Mouse (Mus musculus) cerebellum, adult 11-12 months (tissue): ENCODE data around the gene Axin2.
A peak's percentile ranks its signal among the peaks of the same experiment; 100 is the strongest.

ENCODE experiments used
- DNase-seq: peaks from one replicate; pipeline ENCODE4 v3.0.0; 2022

Axin2 gene

GRCm38 (mm10) chr11:108930612-108931011 is 10.5 kb downstream of the Axin2 start:
- DNase-seq = no peak

- no peak for DNase-seq
Measured at GRCm38 (mm10) chr11:108933835-108934234, 13.7 kb downstream of the Axin2 start.

GRCm38 (mm10) chr11:108935128-108935868 is 15.1 kb downstream of the Axin2 start:
- no peak for DNase-seq

- DNase-seq = no peak
Measured at GRCm38 (mm10) chr11:108936016-108936792, 16.1 kb downstream of the Axin2 start.

- DNase-seq = no peak
Measured at GRCm38 (mm10) chr11:108940655-108941412, 20.7 kb downstream of the Axin2 start.

GRCm38 (mm10) chr11:108941836-108942235 is 21.7 kb downstream of the Axin2 start:
- DNase-seq = peak; percentile 58

GRCm38 (mm10) chr11:108943741-108944140 is 23.6 kb downstream of the Axin2 start:
- DNase-seq = no peak

- DNase-seq = no peak
Measured at GRCm38 (mm10) chr11:108945666-108946065, 25.5 kb downstream of the Axin2 start.

- no peak for DNase-seq
Measured at GRCm38 (mm10) chr11:108947425-108948184, 27.5 kb downstream of the Axin2 start.

GRCm38 (mm10) chr11:108948501-108948900 is 28.4 kb downstream of the Axin2 start:
- DNase-seq = no peak

GRCm38 (mm10) chr11:108948931-108949330 is 28.8 kb downstream of the Axin2 start:
- DNase-seq = no peak

- no peak for DNase-seq
Measured at GRCm38 (mm10) chr11:108952343-108952742, 32.2 kb downstream of the Axin2 start.

- no peak for DNase-seq
Measured at GRCm38 (mm10) chr11:108955943-108956342, 35.8 kb downstream of the Axin2 start.

GRCm38 (mm10) chr11:108958349-108958748 is 38.2 kb downstream of the Axin2 start:
- DNase-seq = no peak

GRCm38 (mm10) chr11:108959196-108959595 is 39.0 kb downstream of the Axin2 start:
- no peak for DNase-seq

- no peak for DNase-seq
Measured at GRCm38 (mm10) chr11:108961651-108962065, 41.5 kb downstream of the Axin2 start.

GRCm38 (mm10) chr11:108963476-108964232 is 43.5 kb downstream of the Axin2 start:
- no peak for DNase-seq

- no peak for DNase-seq
Measured at GRCm38 (mm10) chr11:108965740-108966139, 45.6 kb downstream of the Axin2 start.

- DNase-seq = no peak
Measured at GRCm38 (mm10) chr11:108973459-108973858, 53.3 kb downstream of the Axin2 start.

GRCm38 (mm10) chr11:108973866-108974265 is 53.7 kb downstream of the Axin2 start:
- no peak for DNase-seq

GRCm38 (mm10) chr11:108975583-108975982 is 55.4 kb downstream of the Axin2 start:
- DNase-seq = no peak

GRCm38 (mm10) chr11:108980530-108980929 is 60.4 kb downstream of the Axin2 start:
- peak; percentile 15 for DNase-seq
